Mouse (Mus musculus) myocyte (in vitro differentiated cells): Measurements from ENCODE around the gene Rbm3.

Experiments used
- CEBPB ChIP-seq: IDR thresholded peaks from 2 replicates; pipeline ENCODE4 v1.6.1; 2011; ENCODE audit warnings: mild to moderate bottlenecking, moderate library complexity; ENCODE audit not compliant: poor library complexity, insufficient read depth, severe bottlenecking
- E2F4 ChIP-seq: IDR thresholded peaks from one replicate; pipeline ENCODE4 v1.6.1; 2011; ENCODE audit warnings: mild to moderate bottlenecking, control low read depth, moderate library complexity; ENCODE audit not compliant: insufficient read depth
- MAX ChIP-seq: IDR thresholded peaks from one replicate; pipeline ENCODE4 v1.6.1; 2011; ENCODE audit warnings: low read depth, mild to moderate bottlenecking, control low read depth
- MYOD1 ChIP-seq, 3 experiments: IDR thresholded peaks; one replicate each; pipeline ENCODE4 v1.6.1; 2011; ENCODE audit warnings: control low read depth in 2 of 3, low read depth in 2 of 3, mild to moderate bottlenecking in 2 of 3, moderate library complexity in 1 of 3; ENCODE audit not compliant: insufficient read length in 2 of 3, control insufficient read depth in 1 of 3
- MYOG ChIP-seq, 3 experiments: IDR thresholded peaks; one replicate each; pipeline ENCODE4 v1.6.1; 2011; ENCODE audit warnings: control low read depth in 2 of 3, low read depth in 2 of 3, mild to moderate bottlenecking in 2 of 3; ENCODE audit not compliant: insufficient read length in 2 of 3, control insufficient read depth in 1 of 3, insufficient read depth in 1 of 3
- POLR2A ChIP-seq: IDR thresholded peaks from one replicate; pipeline ENCODE4 v1.6.1; 2011; ENCODE audit warnings: low read depth, mild to moderate bottlenecking, control low read depth, moderate library complexity; ENCODE audit not compliant: insufficient read length
- POLR2AphosphoS2 ChIP-seq: IDR thresholded peaks from one replicate; pipeline ENCODE4 v1.6.1; 2011; ENCODE audit warnings: low read depth, control low read depth; ENCODE audit not compliant: insufficient read length
- REST ChIP-seq: IDR thresholded peaks from one replicate; pipeline ENCODE4 v1.6.1; 2011; ENCODE audit warnings: mild to moderate bottlenecking, control low read depth, moderate library complexity; ENCODE audit not compliant: insufficient read depth, insufficient read length
- SRF ChIP-seq: IDR thresholded peaks from one replicate; pipeline ENCODE4 v1.6.1; 2011; ENCODE audit warnings: low read depth; ENCODE audit not compliant: control insufficient read depth, insufficient read length
- TCF12 ChIP-seq: IDR thresholded peaks from one replicate; pipeline ENCODE4 v1.6.1; 2011; ENCODE audit warnings: mild to moderate bottlenecking, control low read depth; ENCODE audit not compliant: poor library complexity, insufficient read depth, severe bottlenecking
- TCF3 ChIP-seq: IDR thresholded peaks from one replicate; pipeline ENCODE4 v1.6.1; 2011; ENCODE audit warnings: low read depth, control low read depth; ENCODE audit not compliant: insufficient read length
- USF1 ChIP-seq: IDR thresholded peaks from one replicate; pipeline ENCODE4 v1.6.1; 2011; ENCODE audit warnings: low read depth, mild to moderate bottlenecking, control low read depth, moderate library complexity

GRCm38 (mm10) chrX:8182871-8183540, 37.3 kb upstream of the Rbm3 start:
- TF ChIP-seq POLR2A, result no peak
- TF ChIP-seq POLR2AphosphoS2, result no peak
- TF ChIP-seq MAX, result no peak
- no peak for TF ChIP-seq REST
- TF ChIP-seq MYOG (IDR thresholded peaks at IDR 0.05; ENCODE audit: control insufficient read depth in 1 of 3, insufficient read depth in 1 of 3, insufficient read length in 2 of 3, low read depth in 2 of 3), result no peak
- no peak for TF ChIP-seq CEBPB
- TF ChIP-seq SRF, result no peak
- TF ChIP-seq TCF3, result no peak
- TF ChIP-seq TCF12, result no peak
- no peak for TF ChIP-seq USF1
- TF ChIP-seq E2F4, result no peak
- no peak for TF ChIP-seq MYOD1 (IDR thresholded peaks at IDR 0.05; ENCODE audit: control insufficient read depth in 1 of 3, insufficient read length in 2 of 3, low read depth in 2 of 3)
